Mouse (Mus musculus): ENCODE measurements around the gene Twsg1. TPM values are rescaled to one million over a fixed set of nuclear protein-coding genes. Genes with fewer than 3 reads are reported as not detected.

The Twsg1 gene
- polyA plus RNA-seq, 1 experiment from 2014 or later = 96.2 TPM

- no peak for DNase-seq (ENCODE audit: low spot score)
- H3K27me3 ChIP-seq (ENCODE audit: control insufficient read depth, insufficient read depth, low read length) = no peaks in the 10 kb centered on the region
- no peak for ATAC-seq (ENCODE audit: insufficient read depth, low FRiP score, low TSS enrichment)
- H3K4me3 ChIP-seq (ENCODE audit: low read depth, low read length) = no peak overlapping the region
- no peaks in the 10 kb centered on the region for H3K9me3 ChIP-seq (ENCODE audit: control insufficient read depth, low read length)
- no peak overlapping the region for H3K27ac ChIP-seq (ENCODE audit: low read depth, low read length)
- 86% methylated on average over 7 of the region's 7 CpGs for WGBS
- no peak overlapping the region for H3K4me2 ChIP-seq (ENCODE audit: low read depth)
- H3K4me1 ChIP-seq (ENCODE audit: control insufficient read depth, insufficient read depth, low read length) = 0 out of 2 replicates have a peak, but pooled peaks cover 3% of the 10 kb centered on the region
- H3K36me3 ChIP-seq (ENCODE audit: control insufficient read depth, insufficient read depth, low read length) = peaks cover 13% of the 10 kb centered on the region
- no peak overlapping the region for H3K9ac ChIP-seq (ENCODE audit: low read length)
These were observed 20.7 kb downstream of the Twsg1 start for GRCm38 (mm10) chr17:65930158-65930826.

- H3K4me1 ChIP-seq (ENCODE audit: control insufficient read depth, insufficient read depth, low read length) = 0 out of 2 replicates have a peak, but pooled peaks cover 3% of the 10 kb centered on the region
- no peak overlapping the region for H3K9ac ChIP-seq (ENCODE audit: low read length)
- H3K9me3 ChIP-seq (ENCODE audit: control insufficient read depth, low read length) = no peaks in the 10 kb centered on the region
- no peak for ATAC-seq (ENCODE audit: insufficient read depth, low FRiP score, low TSS enrichment)
- DNase-seq (ENCODE audit: low spot score) = no peak
- peaks cover 15% of the 10 kb centered on the region for H3K36me3 ChIP-seq (ENCODE audit: control insufficient read depth, insufficient read depth, low read length)
- H3K4me3 ChIP-seq (ENCODE audit: low read depth, low read length) = no peak overlapping the region
- H3K27ac ChIP-seq (ENCODE audit: low read depth, low read length) = no peak overlapping the region
- WGBS = 90% methylated on average over 22 of the region's 22 CpGs
- H3K4me2 ChIP-seq (ENCODE audit: low read depth) = no peak overlapping the region
- no peaks in the 10 kb centered on the region for H3K27me3 ChIP-seq (ENCODE audit: control insufficient read depth, insufficient read depth, low read length)
These were observed 21.6 kb downstream of the Twsg1 start for GRCm38 (mm10) chr17:65929319-65929978.

- H3K27ac ChIP-seq (ENCODE audit: low read depth, low read length) = no peak overlapping the region
- ATAC-seq (ENCODE audit: insufficient read depth, low FRiP score, low TSS enrichment) (no peak), DNase-seq (ENCODE audit: low spot score) (no peak)
- H3K9ac ChIP-seq (ENCODE audit: low read length) = no peak overlapping the region
- no peaks in the 10 kb centered on the region for H3K27me3 ChIP-seq (ENCODE audit: control insufficient read depth, insufficient read depth, low read length)
- no peak overlapping the region for H3K4me3 ChIP-seq (ENCODE audit: low read depth, low read length)
- no peak overlapping the region for H3K4me2 ChIP-seq (ENCODE audit: low read depth)
- WGBS = 84% methylated on average over 4 of the region's 4 CpGs
- H3K36me3 ChIP-seq (ENCODE audit: control insufficient read depth, insufficient read depth, low read length) = peaks cover 15% of the 10 kb centered on the region
- no peaks in the 10 kb centered on the region for H3K9me3 ChIP-seq (ENCODE audit: control insufficient read depth, low read length)
- 0 out of 2 replicates have a peak, but pooled peaks cover 3% of the 10 kb centered on the region for H3K4me1 ChIP-seq (ENCODE audit: control insufficient read depth, insufficient read depth, low read length)
These were observed 23.9 kb downstream of the Twsg1 start for GRCm38 (mm10) chr17:65927077-65927476.

GRCm38 (mm10) chr17:65924218-65924617, 26.8 kb downstream of the Twsg1 start:
- H3K9me3 ChIP-seq (ENCODE audit: control insufficient read depth, low read length) = no peaks in the 10 kb centered on the region
- ATAC-seq (ENCODE audit: insufficient read depth, low FRiP score, low TSS enrichment) = no peak
- H3K4me1 ChIP-seq (ENCODE audit: control insufficient read depth, insufficient read depth, low read length) = no peaks in the 10 kb centered on the region
- H3K27ac ChIP-seq (ENCODE audit: low read depth, low read length) = no peak overlapping the region
- no peak overlapping the region for H3K4me3 ChIP-seq (ENCODE audit: low read depth, low read length)
- H3K27me3 ChIP-seq (ENCODE audit: control insufficient read depth, insufficient read depth, low read length) = no peaks in the 10 kb centered on the region
- DNase-seq (ENCODE audit: low spot score) = no peak
- 82% methylated on average over 5 of the region's 5 CpGs for WGBS
- H3K9ac ChIP-seq (ENCODE audit: low read length) = no peak overlapping the region
- peaks cover 15% of the 10 kb centered on the region for H3K36me3 ChIP-seq (ENCODE audit: control insufficient read depth, insufficient read depth, low read length)
- no peak overlapping the region for H3K4me2 ChIP-seq (ENCODE audit: low read depth)

GRCm38 (mm10) chr17:65921975-65922374, 29.1 kb downstream of the Twsg1 start:
- no peak for DNase-seq (ENCODE audit: low spot score)
- no peaks in the 10 kb centered on the region for H3K9me3 ChIP-seq (ENCODE audit: control insufficient read depth, low read length)
- peaks cover 12% of the 10 kb centered on the region for H3K36me3 ChIP-seq (ENCODE audit: control insufficient read depth, insufficient read depth, low read length)
- H3K4me1 ChIP-seq (ENCODE audit: control insufficient read depth, insufficient read depth, low read length) = no peaks in the 10 kb centered on the region
- no peak overlapping the region for H3K4me3 ChIP-seq (ENCODE audit: low read depth, low read length)
- no peak for ATAC-seq (ENCODE audit: insufficient read depth, low FRiP score, low TSS enrichment)
- H3K9ac ChIP-seq (ENCODE audit: low read length) = no peak overlapping the region
- no peak overlapping the region for H3K27ac ChIP-seq (ENCODE audit: low read depth, low read length)
- H3K4me2 ChIP-seq (ENCODE audit: low read depth) = no peak overlapping the region
- WGBS = 82% methylated on average over 6 of the region's 6 CpGs
- no peaks in the 10 kb centered on the region for H3K27me3 ChIP-seq (ENCODE audit: control insufficient read depth, insufficient read depth, low read length)

- Histone ChIP-seq H3K27ac (ENCODE audit: low read depth, low read length) (no peak overlapping the region), H3K9me3 (ENCODE audit: control insufficient read depth, low read length) (no peaks in the 10 kb centered on the region), H3K27me3 (ENCODE audit: control insufficient read depth, insufficient read depth, low read length) (no peaks in the 10 kb centered on the region), H3K4me1 (ENCODE audit: control insufficient read depth, insufficient read depth, low read length) (no peaks in the 10 kb centered on the region; the same call in 1 of the 2 replicates), H3K36me3 (ENCODE audit: control insufficient read depth, insufficient read depth, low read length) (peaks cover 2% of the 10 kb centered on the region; the same call in 1 of the 2 replicates), H3K4me2 (ENCODE audit: low read depth) (no peak overlapping the region), H3K4me3 (ENCODE audit: low read depth, low read length) (no peak overlapping the region), H3K9ac (ENCODE audit: low read length) (no peak overlapping the region)
- ATAC-seq (ENCODE audit: insufficient read depth, low FRiP score, low TSS enrichment) (no peak), DNase-seq (ENCODE audit: low spot score) (no peak)
- 81% methylated on average over 3 of the region's 3 CpGs for WGBS
These were observed 31.8 kb downstream of the Twsg1 start for GRCm38 (mm10) chr17:65919235-65919634.

GRCm38 (mm10) chr17:65916135-65916668, 34.8 kb downstream of the Twsg1 start:
- Histone ChIP-seq H3K4me2 (ENCODE audit: low read depth) (no peak overlapping the region), H3K27ac (ENCODE audit: low read depth, low read length) (0 out of 2 replicates have a peak overlapping the region, but pooled peaks have one; percentile 29), H3K9ac (ENCODE audit: low read length) (no peak overlapping the region), H3K9me3 (ENCODE audit: control insufficient read depth, low read length) (no peaks in the 10 kb centered on the region), H3K4me3 (ENCODE audit: low read depth, low read length) (no peak overlapping the region), H3K4me1 (ENCODE audit: control insufficient read depth, insufficient read depth, low read length) (no peaks in the 10 kb centered on the region; the same call in 1 of the 2 replicates), H3K36me3 (ENCODE audit: control insufficient read depth, insufficient read depth, low read length) (no peaks in the 10 kb centered on the region), H3K27me3 (ENCODE audit: control insufficient read depth, insufficient read depth, low read length) (no peaks in the 10 kb centered on the region)
- WGBS = 29% methylated on average over 8 of the region's 8 CpGs
- peak; percentile 81 for ATAC-seq (ENCODE audit: insufficient read depth, low FRiP score, low TSS enrichment)
- peak; percentile 46 for DNase-seq (ENCODE audit: low spot score)

- DNase-seq (ENCODE audit: low spot score) = no peak
- Histone ChIP-seq H3K27me3 (ENCODE audit: control insufficient read depth, insufficient read depth, low read length) (no peaks in the 10 kb centered on the region), H3K4me1 (ENCODE audit: control insufficient read depth, insufficient read depth, low read length) (no peaks in the 10 kb centered on the region; the same call in 1 of the 2 replicates), H3K9ac (ENCODE audit: low read length) (no peak overlapping the region), H3K27ac (ENCODE audit: low read depth, low read length) (no peak overlapping the region), H3K36me3 (ENCODE audit: control insufficient read depth, insufficient read depth, low read length) (no peaks in the 10 kb centered on the region), H3K4me3 (ENCODE audit: low read depth, low read length) (no peak overlapping the region), H3K9me3 (ENCODE audit: control insufficient read depth, low read length) (no peaks in the 10 kb centered on the region), H3K4me2 (ENCODE audit: low read depth) (no peak overlapping the region)
- WGBS = 40% methylated on average over 6 of the region's 6 CpGs
- ATAC-seq (ENCODE audit: insufficient read depth, low FRiP score, low TSS enrichment) = no peak
These were observed 36.9 kb downstream of the Twsg1 start for GRCm38 (mm10) chr17:65914083-65914482.

Data from neural tube, embryonic 11.5 days (tissue).